Mouse (Mus musculus): Measurements from ENCODE around the gene Pde6g.
"Not testable (repeated sequence)": the region's sequence is repeated elsewhere in the genome, so short reads cannot be mapped to it uniquely, and the experiment has no call there.

Gene Pde6g

DNA sequence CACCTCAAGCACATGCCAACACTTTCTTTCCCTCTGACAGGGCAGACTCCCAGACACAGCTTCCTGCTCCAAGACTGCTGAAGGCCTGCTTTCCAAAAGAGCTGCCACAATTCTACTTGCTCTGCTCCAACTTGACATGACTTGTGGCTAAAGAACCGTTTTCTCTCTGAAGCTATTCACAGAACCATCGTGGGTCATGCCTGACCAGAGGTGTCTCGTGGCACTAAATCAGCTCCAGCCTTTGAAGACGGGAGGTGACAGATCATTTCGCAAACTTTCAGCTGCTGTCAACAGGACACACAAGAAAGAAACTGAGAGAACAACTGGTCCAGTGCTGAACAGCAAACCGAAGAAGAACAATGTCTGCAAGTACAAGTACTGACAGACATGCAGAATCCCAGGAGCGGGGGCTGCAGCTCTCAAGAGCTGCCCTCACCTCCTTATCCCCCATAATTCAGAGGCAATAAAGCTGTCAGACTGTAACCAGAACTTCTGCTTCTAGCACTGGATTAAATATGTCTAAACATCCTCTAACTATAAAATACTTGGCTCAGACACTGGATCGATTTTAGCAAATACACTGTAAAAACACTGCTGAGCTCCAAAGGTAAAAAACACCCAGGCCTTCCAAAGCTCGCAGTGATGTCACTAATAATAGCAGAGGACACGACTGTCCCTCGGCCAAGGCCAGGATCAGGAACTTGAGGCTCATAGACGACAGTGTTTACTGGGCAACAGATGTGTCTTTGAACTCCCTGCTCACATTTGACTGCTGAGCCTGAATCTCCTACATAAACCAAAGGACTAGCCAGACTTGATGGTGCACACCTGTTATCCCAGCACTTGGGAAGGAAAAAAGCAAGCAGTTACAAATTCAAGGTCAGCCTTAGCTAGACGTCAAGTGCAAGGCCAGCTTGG is 30.4 kb downstream of the Pde6g start:
- DNase-seq (ENCODE audit: low spot score): no peak

DNA sequence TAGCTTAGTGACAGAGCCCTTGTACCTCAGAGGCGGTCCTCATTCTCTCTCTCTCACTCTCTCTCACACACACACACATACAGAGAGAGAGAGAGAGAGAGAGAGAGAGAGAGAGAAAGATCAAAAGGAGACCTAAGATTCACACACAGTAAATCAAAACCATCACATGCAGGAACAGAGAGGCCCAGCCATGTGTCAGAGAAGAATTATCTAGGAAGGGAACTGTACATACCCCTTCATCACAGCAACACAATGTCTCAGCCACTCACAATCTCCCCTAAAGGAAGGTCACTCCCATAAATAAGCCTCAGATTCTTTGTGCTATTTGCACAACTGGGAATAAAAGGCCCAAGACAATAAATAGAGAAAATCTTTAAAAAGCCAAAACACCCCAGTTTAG is 34.7 kb downstream of the Pde6g start:
- no peak for DNase-seq (ENCODE audit: low spot score)

DNA sequence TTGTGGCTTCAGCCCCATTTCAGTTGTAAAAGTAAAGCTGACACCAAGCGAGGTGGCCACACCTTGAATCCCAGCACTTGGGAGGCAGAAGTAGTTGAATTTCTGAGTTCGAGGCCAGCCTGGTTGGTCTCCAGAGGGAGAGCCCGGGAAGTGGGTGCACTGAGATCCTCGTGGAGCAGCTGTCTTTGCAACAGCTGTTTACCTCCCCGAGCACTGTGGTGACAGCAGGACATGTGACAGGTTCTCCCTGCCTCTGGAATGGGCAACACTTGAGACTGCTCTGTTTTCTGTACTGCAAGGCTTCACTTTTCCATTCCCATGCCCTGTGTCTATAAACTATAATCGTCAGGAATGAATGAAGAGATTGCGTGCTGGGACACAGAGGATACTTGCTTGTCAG is 35.4 kb downstream of the Pde6g start:
- no peak for DNase-seq (ENCODE audit: low spot score)

DNA sequence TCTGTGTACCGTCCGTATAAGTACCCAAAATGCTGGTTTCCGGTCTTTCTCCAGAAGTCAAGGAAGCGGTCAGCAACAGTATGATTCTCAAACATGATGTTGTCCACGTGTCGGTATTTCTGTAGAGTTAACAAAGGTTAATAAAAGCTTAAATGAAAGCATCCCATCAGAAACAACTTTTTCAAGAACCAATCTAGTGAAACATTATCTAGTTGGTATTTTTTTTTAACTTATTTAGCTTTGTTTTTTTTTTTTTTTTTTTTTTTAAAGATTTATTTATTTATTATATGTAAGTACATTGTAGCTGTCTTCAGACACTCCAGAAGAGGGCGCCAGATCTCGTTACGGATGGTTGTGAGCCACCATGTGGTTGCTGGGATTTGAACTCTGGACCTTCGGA is 39.7 kb downstream of the Pde6g start:
- DNase-seq (ENCODE audit: low spot score): not testable (repeated sequence)

DNA sequence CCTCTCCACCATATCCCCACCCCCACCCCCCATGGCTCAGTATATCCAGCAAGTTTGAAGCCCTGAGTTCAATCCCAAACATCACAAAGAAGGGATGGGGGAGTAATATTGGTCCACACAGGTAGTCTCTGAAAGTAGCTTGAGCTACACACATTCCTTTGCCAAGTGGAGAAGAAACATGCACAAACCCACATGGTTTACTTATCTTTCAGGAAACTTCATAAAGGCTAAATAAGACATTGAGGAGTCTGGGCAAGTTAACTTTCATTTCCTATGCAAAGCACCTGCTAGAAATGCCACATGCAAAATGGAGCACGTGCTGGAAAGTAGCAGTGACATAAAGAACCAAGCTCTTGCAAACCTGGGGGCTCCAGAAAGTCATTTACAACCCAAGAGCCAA is 46.9 kb downstream of the Pde6g start:
- no peak for DNase-seq (ENCODE audit: low spot score)

DNA sequence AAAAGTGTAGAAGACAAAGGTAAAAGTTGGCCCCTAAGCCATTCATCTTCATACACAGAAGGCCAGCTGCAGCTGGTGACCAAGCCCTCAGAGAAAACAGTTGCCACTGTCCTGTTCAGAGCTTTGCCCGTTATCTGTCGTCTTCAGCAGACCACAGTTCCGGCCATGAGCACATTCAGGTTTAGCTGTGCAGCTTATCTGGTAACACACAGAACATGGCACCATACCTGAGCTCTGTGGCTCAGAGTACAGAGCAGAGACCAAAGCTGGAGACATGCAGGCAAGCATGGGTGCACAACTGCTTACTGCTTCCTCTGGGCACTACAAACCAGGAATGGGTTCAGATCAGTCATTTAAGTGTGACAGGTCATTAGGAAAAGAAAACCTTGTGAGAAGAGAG is 47.4 kb downstream of the Pde6g start:
- no peak for DNase-seq (ENCODE audit: low spot score)

DNA sequence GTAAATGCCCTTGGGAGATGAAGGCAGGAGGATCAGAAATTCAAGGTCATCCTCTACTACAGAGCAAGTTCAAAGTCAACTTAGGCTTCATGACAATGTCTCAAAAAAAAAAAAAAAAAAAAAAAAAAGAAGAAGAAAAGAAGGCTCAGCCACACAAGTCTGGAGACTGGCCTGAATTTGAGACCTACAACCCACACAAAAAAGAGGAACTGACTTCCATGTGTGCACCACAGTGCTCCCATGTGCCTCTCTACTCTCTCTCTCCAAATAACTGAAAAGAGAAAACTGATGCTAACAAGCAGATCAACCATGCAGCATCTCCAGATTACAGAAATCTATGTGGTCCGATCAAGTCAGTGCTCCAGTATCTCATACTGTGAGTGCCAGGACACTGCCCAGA is 48.5 kb downstream of the Pde6g start:
- no peak for DNase-seq (ENCODE audit: low spot score)

DNA sequence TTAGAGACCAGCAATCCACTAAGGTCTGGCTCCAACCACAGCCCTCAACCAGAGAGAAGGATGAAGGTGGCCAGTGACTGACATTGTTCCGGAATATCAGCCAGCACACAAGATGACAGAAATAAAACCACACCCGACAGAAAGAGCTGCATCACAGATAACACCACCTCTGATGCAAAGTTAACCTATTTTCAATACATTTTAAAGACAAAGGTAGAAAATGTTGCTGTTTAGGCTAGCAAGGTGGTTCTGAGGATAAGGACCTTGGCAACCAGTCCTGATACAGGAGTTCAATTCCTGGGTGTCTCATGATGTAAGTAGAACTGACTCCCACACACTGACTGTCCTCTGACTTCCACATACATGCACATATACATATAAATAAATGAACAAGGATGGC is 54.0 kb downstream of the Pde6g start:
- no peak for DNase-seq (ENCODE audit: low spot score)

Data from retina, embryonic 14.5 days (tissue).